Comparison of ENCODE assay signal across 17 mouse cellular contexts in the genomic region with DNA sequence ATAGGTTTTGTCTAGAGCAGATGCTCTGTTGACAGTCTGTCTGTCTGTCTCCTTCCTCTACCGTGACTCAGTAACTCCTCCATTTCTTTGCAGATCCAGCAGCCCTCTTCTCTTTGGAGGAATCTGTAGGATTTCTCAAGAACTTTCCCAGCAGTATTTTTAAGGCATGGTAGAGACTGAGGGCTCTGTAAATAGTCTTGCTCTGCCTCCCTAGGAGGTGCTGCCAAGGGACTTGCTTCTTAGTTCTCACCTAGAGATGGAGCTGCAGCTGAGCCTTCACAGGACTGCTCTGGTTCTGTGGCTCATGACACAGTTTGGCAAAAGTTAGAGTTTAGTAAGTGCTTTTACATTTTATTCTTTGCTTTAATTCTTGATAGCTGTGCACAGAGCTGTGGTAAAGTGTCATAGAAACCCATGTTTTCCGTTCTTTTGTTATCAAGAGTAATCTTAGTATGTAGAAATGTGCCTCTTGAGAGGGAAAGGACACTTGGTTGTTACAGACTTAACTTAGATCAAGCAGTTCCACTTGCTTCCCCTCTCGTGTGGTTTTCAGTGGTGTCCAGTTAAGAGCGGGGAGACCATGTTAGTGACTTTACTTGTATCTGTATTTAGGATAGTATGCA.
DNase-seq lines count a peak whose midpoint lies in the region; ATAC-seq and TF ChIP-seq lines count a peak whose summit lies in the region.
"Had no signal": no experiment of that assay in that cellular context is flagged by ENCODE, and none has a peak within 500 bp of the region (broad histone marks: within the 10 kb centered on the region; RNA-seq: fewer than 3 reads in every experiment).

No protein-coding gene starts in this region.

- intact Hi-C loops in gastrocnemius, adult 2 months (cut with DNase I): no loop called here
- intact Hi-C loops in left cerebral cortex, adult 2 months (cut with DNase I): no loop called here
- intact Hi-C loops in left cerebral cortex, postnatal 4 days (cut with DNase I): no loop called here

- TF ChIP-seq CTCF in gastrocnemius, adult 2 months (IDR thresholded peaks at IDR 0.05): peak; percentile 7; the same call in 1 of the 2 replicates
- TF ChIP-seq CTCF in left cerebral cortex, adult 2 months (IDR thresholded peaks at IDR 0.05): peak; percentile 8

- peak overlapping the region; percentile 41; the same call in 1 of the 2 replicates for H3K27ac ChIP-seq in gastrocnemius, adult 2 months
- no peak overlapping the region for H3K27ac ChIP-seq in left cerebral cortex, adult 2 months
- H3K27ac ChIP-seq: forebrain, embryonic 15.5 days had no signal

- no peak overlapping the region for H3K4me3 ChIP-seq in gastrocnemius, adult 2 months
- no peak overlapping the region for H3K4me3 ChIP-seq in left cerebral cortex, adult 2 months
- H3K4me3 ChIP-seq: forebrain, embryonic 15.5 days had no signal

- peak; percentile 15; the same call in 1 of the 2 replicates for ATAC-seq in megakaryocyte progenitor cell, adult 5-6 weeks (replicated peaks; ENCODE audit: poor library complexity)
- ATAC-seq: forebrain, embryonic 15.5 days; liver, postnatal 0 days had no signal

- peak; percentile 36 for DNase-seq in gastrocnemius, adult 2 months
- DNase-seq in gastrocnemius, postnatal 25 days: no peak
- no peak for DNase-seq in left cerebral cortex, adult 2 months (ENCODE audit: extremely low spot score in 1 of 2, low spot score in 2 of 2)
- DNase-seq in left cerebral cortex, postnatal 4 days: no peak
- peak; percentile 5 for DNase-seq in NIH3T3 (ENCODE audit: low read depth)
- no peak for DNase-seq in thymus, postnatal 36 days
- no peak for DNase-seq in gastrocnemius, postnatal 10 days
- DNase-seq: adrenal gland, postnatal 14 days; B cell, adult 2 months; cerebellum, postnatal 10 days; heart, postnatal 10 days; kidney, adult 8-10 months; liver, postnatal 0 days; right cerebral cortex, postnatal 4 days; thymus, adult 18-20 months had no signal

Comparison
In these comparisons a context has a peak if more than half of its experiments do, and no peak if none do; other contexts are left out.
1. DNase-seq: peak in gastrocnemius, adult 2 months (single experiment) and NIH3T3 (single experiment); none in gastrocnemius, postnatal 25 days (single experiment), left cerebral cortex, adult 2 months (0 of 2), left cerebral cortex, postnatal 4 days (single experiment), thymus, postnatal 36 days (0 of 2) and gastrocnemius, postnatal 10 days (single experiment).